Mouse (Mus musculus) megakaryocyte-erythroid progenitor cell, adult 5-6 weeks (primary cell): ENCODE results near the gene Rab28. TPM values are rescaled to one million over a fixed set of nuclear protein-coding genes. Genes with fewer than 3 reads are reported as not detected.

Experiments used
- ATAC-seq: replicated peaks from 2 replicates; pipeline ENCODE4 v1.8.0; 2016; ENCODE audit warnings: mild to moderate bottlenecking, inconsistent platforms; ENCODE audit not compliant: severe bottlenecking, poor library complexity, low FRiP score, low TSS enrichment
- total RNA-seq, 2 experiments: library from RNA; stranded (forward) in 1 of 2; stranded (reverse) in 1 of 2; fragments of 200-1000, 215-1000 nt in 1 of 2; fragments of >200 nt in 1 of 2; fragmentation: Nextera tagmentation in 1 of 2; gene quantifications; 2 replicates each; pipeline ENCODE4 v1.2.3; 2014 to 2017

The Rab28 gene
- total RNA-seq, 2 experiments from 2014 or later: 19.2 to 20.0 TPM

- ATAC-seq: no peak
These were observed 71.2 kb downstream of the Rab28 start for GRCm38 (mm10) chr5:41636793-41637192.

DNA sequence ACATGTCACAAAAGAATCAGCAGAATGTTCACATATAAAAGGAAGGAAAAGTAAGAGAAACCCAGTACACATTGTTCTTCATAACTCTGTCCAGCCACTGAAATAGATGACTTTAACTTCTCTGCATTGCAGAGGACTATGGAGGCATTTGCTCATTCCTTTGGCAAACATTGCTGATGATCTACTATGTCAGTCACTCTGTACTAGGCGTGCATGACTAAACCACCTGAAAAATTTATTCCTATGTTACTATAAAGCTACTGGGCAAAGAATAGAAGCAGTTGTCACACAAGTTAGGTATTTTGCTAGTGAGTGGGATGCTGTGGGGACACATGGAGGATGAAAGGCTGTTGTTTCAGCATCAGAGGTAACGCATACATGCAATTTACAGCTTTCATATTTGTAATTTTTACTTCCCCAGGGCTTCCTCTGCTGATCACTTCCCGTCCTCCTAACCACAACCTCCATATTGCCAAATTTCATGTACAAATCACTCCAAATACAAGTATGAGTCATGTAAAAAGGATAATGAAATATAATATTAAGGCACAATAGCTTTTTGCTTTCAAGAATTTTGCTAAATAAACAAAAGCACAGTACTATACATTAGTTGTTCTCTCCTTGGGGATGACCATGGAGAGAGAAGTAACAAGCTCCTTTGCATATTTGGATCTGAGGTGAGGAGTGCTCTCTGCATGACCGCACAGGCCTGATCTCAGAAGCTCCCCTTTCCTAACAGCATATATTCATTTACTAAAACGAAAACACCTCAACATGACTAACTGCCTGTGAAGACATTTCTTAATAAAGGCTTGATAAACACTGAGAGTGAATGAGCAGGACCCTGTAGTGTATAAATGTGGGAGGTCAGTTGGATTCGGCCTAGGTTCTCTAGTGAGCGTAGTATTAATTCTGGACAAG is 80.5 kb downstream of the Rab28 start:
- ATAC-seq: no peak

DNA sequence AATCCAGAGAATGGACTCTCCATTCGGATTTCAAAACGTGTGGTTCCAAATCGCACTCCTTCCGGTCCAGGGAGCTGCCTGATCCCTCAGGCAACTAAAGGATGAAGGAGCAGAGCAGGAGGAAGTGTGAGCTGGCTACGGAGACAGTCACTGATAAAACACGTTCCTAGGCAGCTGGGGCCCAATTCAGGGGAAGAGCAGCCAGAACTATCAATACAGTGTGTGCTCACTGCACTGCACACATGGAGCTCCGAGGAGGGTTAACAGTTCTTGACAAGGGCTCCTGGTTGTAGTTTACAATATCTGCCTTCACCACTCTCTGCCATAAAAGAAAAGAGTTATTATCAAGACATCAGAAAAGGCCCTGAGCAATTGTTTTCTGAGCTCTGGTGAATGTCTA is 82.4 kb downstream of the Rab28 start:
- ATAC-seq: no peak

DNA sequence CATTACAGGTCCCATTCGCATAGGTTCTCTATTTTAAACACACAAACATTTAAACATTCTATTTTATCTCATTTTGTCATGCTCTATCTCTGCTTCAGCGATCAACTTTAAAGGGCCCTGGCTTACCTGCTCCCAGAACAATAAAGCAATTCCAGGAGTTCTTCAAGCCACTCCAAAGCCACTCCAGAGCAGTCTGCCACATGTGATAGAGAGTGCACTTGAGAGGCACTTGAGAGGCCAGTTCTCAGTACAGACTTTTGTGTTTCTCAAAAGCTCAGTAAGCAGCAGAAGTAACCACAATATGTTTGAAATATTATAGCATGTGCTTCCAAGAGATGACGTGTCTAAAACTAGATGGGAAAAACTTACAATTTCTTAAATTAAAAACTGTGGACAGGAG is 86.2 kb downstream of the Rab28 start:
- no peak for ATAC-seq

DNA sequence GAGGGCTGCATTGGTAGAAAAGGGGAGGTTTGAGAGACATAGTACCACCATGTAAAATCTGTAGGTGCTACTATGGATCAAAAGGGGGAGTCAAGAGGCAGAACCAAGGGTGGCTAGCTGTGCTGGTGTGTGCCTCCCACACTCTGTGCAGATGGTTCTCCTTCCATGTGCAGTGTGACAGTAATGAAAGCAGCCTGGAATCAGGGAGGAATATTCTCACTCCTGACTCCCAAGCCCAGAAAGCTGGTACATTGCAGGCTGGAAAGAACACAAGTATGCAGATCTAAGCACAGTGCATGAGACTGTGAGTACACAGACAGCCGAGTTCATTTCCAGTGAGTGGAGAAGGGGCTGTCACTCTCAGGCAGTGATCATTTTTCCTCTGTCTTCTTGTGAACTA is 89.0 kb downstream of the Rab28 start:
- ATAC-seq: no peak

DNA sequence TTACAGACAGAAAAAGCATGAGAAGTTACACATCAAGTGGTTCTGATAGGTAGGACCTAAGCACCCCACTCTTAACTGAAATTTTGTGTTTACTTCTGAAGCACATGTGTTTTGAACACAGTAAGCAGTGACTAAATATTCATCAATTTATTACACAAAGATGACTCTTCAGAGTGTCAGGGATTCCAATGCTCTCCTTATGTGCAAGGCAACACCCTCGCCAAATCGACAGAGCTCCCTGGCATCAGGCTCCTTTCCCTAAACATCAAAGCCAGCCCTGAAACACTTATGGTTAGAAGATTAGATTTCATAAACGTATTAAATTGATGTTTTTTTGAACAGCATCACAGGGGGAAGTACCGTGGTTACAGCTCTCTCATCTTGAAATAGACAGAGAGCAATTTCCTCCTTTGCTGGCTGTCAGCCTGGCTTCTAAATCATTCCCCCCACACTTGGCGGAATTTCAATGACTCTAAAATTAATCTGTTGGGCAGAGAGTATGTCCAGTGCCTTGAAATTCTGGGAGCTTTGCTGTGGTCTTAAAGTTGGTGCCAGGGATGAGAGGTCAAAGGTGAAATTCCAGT is 97.4 kb downstream of the Rab28 start:
- ATAC-seq: no peak

DNA sequence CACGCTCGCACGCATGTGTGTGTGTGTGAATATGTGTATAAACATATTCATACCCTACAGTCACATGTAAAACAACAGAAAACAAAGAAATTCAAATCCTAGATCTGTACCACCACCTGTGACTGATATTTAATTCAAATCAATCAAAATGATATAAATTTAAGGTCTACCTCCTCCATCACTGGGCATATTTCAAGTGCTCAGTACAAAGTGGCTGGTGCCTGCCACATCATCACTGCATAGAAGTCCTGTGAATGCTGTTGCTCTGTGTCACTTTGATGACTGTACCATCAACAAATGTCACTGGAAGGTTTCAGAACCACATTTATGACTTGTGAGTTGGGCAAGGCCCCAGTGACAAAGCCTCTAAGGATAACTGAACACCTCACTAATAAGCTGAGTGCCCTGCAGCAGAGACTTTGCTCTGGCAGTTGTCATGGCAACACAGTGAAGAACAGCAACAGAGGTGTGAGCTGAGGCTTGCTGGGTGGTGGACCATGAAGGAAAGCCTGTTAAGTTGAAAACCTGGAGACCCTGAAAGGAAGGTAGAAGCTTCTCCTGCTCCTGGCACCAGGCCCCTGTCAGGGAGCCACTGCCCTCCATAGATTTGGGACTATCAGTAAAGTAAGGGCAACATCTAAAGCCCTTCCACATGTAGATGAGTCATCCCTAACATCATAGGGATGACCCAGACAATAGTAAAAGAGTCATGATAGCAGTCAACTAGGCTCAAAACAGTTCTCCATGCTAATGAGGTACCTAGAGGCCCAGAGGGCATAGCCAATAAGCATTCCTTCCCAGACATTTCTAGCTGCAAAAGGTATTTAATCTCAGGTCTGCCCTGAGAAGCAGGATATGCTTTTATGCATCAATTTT is 111.5 kb downstream of the Rab28 start:
- no peak for ATAC-seq

DNA sequence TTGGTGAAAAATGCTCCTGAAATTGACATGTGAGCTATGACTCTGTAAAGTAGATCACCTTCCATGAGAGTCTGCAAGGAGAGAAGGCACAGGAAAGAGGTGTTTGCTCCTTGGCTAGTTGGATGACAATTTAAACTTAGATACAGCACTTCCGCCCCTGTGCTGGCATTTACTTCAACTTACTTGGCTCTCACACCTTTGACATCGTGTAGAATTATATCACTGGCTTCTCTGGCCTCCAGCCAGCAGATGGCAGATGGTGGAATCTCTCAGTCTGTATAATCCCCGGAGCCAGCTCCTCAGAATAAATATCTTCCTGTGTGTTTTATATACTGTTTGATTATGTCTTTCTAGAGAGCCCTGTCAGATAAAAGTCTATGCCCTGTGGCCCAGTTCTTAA is 112.8 kb downstream of the Rab28 start:
- no peak for ATAC-seq

DNA sequence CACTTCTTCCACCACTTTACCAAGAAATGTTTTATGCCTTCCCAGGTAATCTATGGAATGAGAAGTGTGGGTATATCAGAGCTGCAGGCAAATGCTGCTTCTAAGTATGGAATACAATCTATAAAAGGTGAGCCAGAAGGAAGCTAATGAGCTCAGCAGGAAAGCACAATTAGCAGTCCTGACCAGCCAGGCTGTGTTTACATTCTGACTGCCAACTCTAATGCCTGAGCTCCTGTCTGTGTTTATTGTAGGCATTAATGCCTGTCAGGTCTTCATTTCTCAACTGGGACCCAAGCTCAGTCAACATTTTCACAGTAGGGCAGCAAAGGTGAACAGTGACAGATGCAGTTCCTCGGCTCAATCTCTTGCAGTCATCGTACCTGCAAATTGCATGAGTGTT is 129.9 kb downstream of the Rab28 start:
- no peak for ATAC-seq

Other genes with a start within 250 kb of the Rab28 start
- not detected in 2 replicates for gene Nkx3-2, start 56.3 kb upstream of the Rab28 start, total RNA-seq (2014; fragmentation: Nextera tagmentation)
- gene Nkx3-2, start 56.3 kb upstream of the Rab28 start, total RNA-seq (2017): not detected in 2 replicates
- 31.9 and 35.3 TPM in 2 replicates for gene Bod1l, start 136.2 kb upstream of the Rab28 start, total RNA-seq (2014; fragmentation: Nextera tagmentation)
- gene Bod1l, start 136.2 kb upstream of the Rab28 start, total RNA-seq (2017): 51.8 and 56.4 TPM in 2 replicates